Mouse (Mus musculus) brain, embryonic 14.5 days (tissue): ENCODE results near the gene Pafah2. TPM values are rescaled to one million over a fixed set of nuclear protein-coding genes. Genes with fewer than 3 reads are reported as not detected.

Experiments used
- DNase-seq: peaks from one replicate; pipeline ENCODE4 v3.0.0-alpha.2; 2011; ENCODE audit warnings: low read depth
- CTCF ChIP-seq: fragments of 200-500 bp; IDR thresholded peaks from 2 replicates; pipeline ENCODE4 v1.5.1; 2012; ENCODE audit warnings: inconsistent platforms, mild to moderate bottlenecking, moderate library complexity, borderline replicate concordance; ENCODE audit not compliant: insufficient read depth, insufficient read length; ENCODE audit errors: extremely low read depth
- POLR2A ChIP-seq: fragments of 200-500 bp; IDR thresholded peaks from 2 replicates; pipeline ENCODE4 v1.6.1; 2012; ENCODE audit warnings: mild to moderate bottlenecking, inconsistent platforms, borderline replicate concordance; ENCODE audit not compliant: poor library complexity, insufficient read depth, insufficient read length, severe bottlenecking; ENCODE audit errors: extremely low read depth
- polyA plus RNA-seq: library from polyadenylated mRNA; depleted of rRNA; stranded (reverse); fragments of >200 nt; gene quantifications from 2 replicates; pipeline ENCODE4 v1.2.3, GENCODE M21; 2012

Pafah2 gene
- polyA plus RNA-seq, 1 experiment = 14.6 TPM

- DNase-seq = no peak
- TF ChIP-seq CTCF (no peak), POLR2A (no peak)
Observed at GRCm38 (mm10) chr4:134458856-134459255, 62.7 kb downstream of the Pafah2 start.

- TF ChIP-seq CTCF = no peak
- TF ChIP-seq POLR2A = no peak
- no peak for DNase-seq
Observed at GRCm38 (mm10) chr4:134460277-134460676, 64.2 kb downstream of the Pafah2 start.

GRCm38 (mm10) chr4:134461252-134461651 is 65.1 kb downstream of the Pafah2 start:
- no peak for TF ChIP-seq CTCF
- TF ChIP-seq POLR2A = no peak
- no peak for DNase-seq

- peak; percentile 77 for DNase-seq
- TF ChIP-seq POLR2A = no peak
- no peak for TF ChIP-seq CTCF
Observed at GRCm38 (mm10) chr4:134465789-134466188, 69.7 kb downstream of the Pafah2 start.

- TF ChIP-seq POLR2A (no peak), CTCF (no peak)
- DNase-seq = peak; percentile 65
Observed at GRCm38 (mm10) chr4:134466381-134467262, 70.5 kb downstream of the Pafah2 start.

- TF ChIP-seq POLR2A (no peak), CTCF (no peak)
- peak; percentile 79 for DNase-seq
Observed at GRCm38 (mm10) chr4:134467435-134468214, 71.5 kb downstream of the Pafah2 start.

- peak; percentile 99 for DNase-seq
- TF ChIP-seq CTCF = no peak
- peak; percentile 99 for TF ChIP-seq POLR2A
Observed at GRCm38 (mm10) chr4:134468215-134468575, 72.1 kb downstream of the Pafah2 start, which contains the start of gene Stmn1. Gene Stmn1 (plus strand): TSS chr4:134468320.

GRCm38 (mm10) chr4:134468578-134469266 is 72.6 kb downstream of the Pafah2 start:
- peak; percentile 98 for DNase-seq
- TF ChIP-seq POLR2A (no peak), CTCF (no peak)

GRCm38 (mm10) chr4:134469341-134469796 is 73.2 kb downstream of the Pafah2 start:
- peak; percentile 91 for DNase-seq
- TF ChIP-seq CTCF (no peak), POLR2A (no peak)

- TF ChIP-seq POLR2A (no peak), CTCF (no peak)
- DNase-seq = peak; percentile 62
Observed at GRCm38 (mm10) chr4:134469985-134470384, 73.9 kb downstream of the Pafah2 start.

- peak; percentile 27; the same call in 1 of the 2 replicates for TF ChIP-seq CTCF
- no peak for TF ChIP-seq POLR2A
- DNase-seq = peak; percentile 70
Observed at GRCm38 (mm10) chr4:134471469-134471868, 75.3 kb downstream of the Pafah2 start.
